Mouse (Mus musculus) heart, postnatal 0 days (tissue): Measurements from ENCODE around the gene Lrp1.

Experiments used
- CTCF ChIP-seq: IDR thresholded peaks from 2 replicates; pipeline ENCODE4 v1.5.1; 2016; ENCODE audit warnings: antibody characterized with exemption, control low read depth, low read depth
- EP300 ChIP-seq: IDR thresholded peaks from 2 replicates; pipeline ENCODE4 v1.6.1; 2016; ENCODE audit warnings: antibody characterized with exemption, low read depth

GRCm38 (mm10) chr10:127537854-127538583 is 82.9 kb downstream of the Lrp1 start:
- TF ChIP-seq CTCF = peak; percentile 96
- TF ChIP-seq EP300 = no peak
